Mouse (Mus musculus): ENCODE data around the gene Cabp1. TPM values are rescaled to one million over a fixed set of nuclear protein-coding genes. Genes with fewer than 3 reads are reported as not detected.

The Cabp1 gene
- polyA plus RNA-seq, 1 experiment from 2014 or later: 0.34 TPM

GRCm38 (mm10) chr5:115120978-115121377 lies 73.2 kb downstream of the Cabp1 start:
- Histone ChIP-seq H3K27me3 (replicated peaks) (no peaks in the 10 kb centered on the region), H3K4me2 (no peak overlapping the region), H3K4me3 (no peak overlapping the region), H3K9me3 (replicated peaks) (0 out of 2 replicates have a peak, but pooled peaks cover 4% of the 10 kb centered on the region), H3K27ac (ENCODE audit: poor library complexity, severe bottlenecking) (no peak overlapping the region), H3K36me3 (peaks cover 36% of the 10 kb centered on the region), H3K9ac (no peak overlapping the region), H3K4me1 (replicated peaks) (peaks cover 10% of the 10 kb centered on the region)
- 81% methylated on average over 5 of the region's 5 CpGs for WGBS
- no peak for ATAC-seq (ENCODE audit: insufficient number of reproducible peaks, low FRiP score)

DNA sequence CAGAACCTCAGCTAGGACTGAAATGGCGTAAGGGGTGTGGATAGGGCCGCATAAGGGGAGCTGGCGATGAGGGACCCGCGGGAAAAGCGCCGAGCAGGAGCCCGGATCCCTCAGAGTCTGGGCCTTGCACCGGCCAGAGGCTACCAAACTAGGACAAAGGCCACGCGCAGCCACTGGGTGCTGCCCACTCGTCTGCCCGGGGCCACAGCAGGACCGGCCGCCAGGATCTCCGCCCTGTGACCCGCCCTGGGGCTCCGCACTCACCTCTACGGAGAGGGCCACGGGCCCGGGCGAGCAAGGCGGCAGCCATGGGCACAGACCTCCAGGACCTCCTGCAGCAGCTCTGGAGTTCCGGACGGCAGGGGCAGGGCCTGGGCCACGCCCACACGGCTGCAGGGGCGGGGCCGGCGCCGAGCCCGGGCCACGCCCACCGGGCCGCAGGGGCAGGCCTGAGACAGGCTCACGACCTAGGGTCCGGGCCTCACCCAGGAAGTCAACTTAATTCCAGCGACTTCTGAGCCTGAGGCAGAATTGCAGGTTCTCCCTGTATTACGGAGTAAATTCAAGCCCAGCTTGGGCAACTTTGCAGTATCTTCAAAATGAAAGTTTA lies 75.1 kb downstream of the Cabp1 start, which contains the start of gene Acads:
TSS of gene Acads (minus strand) at position 386 of the 610 bp plus-strand sequence.
- Histone ChIP-seq H3K4me2 (peak within 1 kb of the TSS; percentile 77), H3K36me3 (peaks cover 47% of the 10 kb centered on the region), H3K9ac (peak within 1 kb of the TSS; percentile 88), H3K27me3 (replicated peaks) (no peaks in the 10 kb centered on the region), H3K27ac (ENCODE audit: poor library complexity, severe bottlenecking) (peak within 1 kb of the TSS; percentile 44), H3K4me1 (replicated peaks) (peaks cover 3% of the 10 kb centered on the region; the same call in 1 of the 2 replicates), H3K9me3 (replicated peaks) (0 out of 2 replicates have a peak, but pooled peaks cover 4% of the 10 kb centered on the region), H3K4me3 (peak within 1 kb of the TSS; percentile 73)
- under 1% methylated on average over 39 of the region's 39 CpGs for WGBS
- ATAC-seq (ENCODE audit: insufficient number of reproducible peaks, low FRiP score): peak; percentile 95

Other genes with a start within 250 kb of the Cabp1 start
- gene Hnf1a, start 223.3 kb downstream of the Cabp1 start, polyA plus RNA-seq (2016; fragmentation: Nextera tagmentation; extraction: Ambion mirVana): 0.05 and 0.19 TPM in 2 replicates
- gene Sppl3, start 183.2 kb downstream of the Cabp1 start, polyA plus RNA-seq (2016; fragmentation: Nextera tagmentation; extraction: Ambion mirVana): 18.2 and 18.9 TPM in 2 replicates
- 14.1 and 15.7 TPM in 2 replicates for gene Gm10401, start 96.1 kb downstream of the Cabp1 start, polyA plus RNA-seq (2016; fragmentation: Nextera tagmentation; extraction: Ambion mirVana)
- 114 and 123 TPM in 2 replicates for gene Acads, start 75.0 kb downstream of the Cabp1 start, polyA plus RNA-seq (2016; fragmentation: Nextera tagmentation; extraction: Ambion mirVana)
- gene Unc119b, start 59.4 kb downstream of the Cabp1 start, polyA plus RNA-seq (2016; fragmentation: Nextera tagmentation; extraction: Ambion mirVana): 22.8 and 23.2 TPM in 2 replicates
- 103 and 105 TPM in 2 replicates for gene Mlec, start 36.2 kb downstream of the Cabp1 start, polyA plus RNA-seq (2016; fragmentation: Nextera tagmentation; extraction: Ambion mirVana)
- 63.2 and 68.6 TPM in 2 replicates for gene Pop5, start 41.5 kb upstream of the Cabp1 start, polyA plus RNA-seq (2016; fragmentation: Nextera tagmentation; extraction: Ambion mirVana)
- 152 and 175 TPM in 2 replicates for gene Rnf10, start 78.5 kb upstream of the Cabp1 start, polyA plus RNA-seq (2016; fragmentation: Nextera tagmentation; extraction: Ambion mirVana)
- 76.0 and 79.9 TPM in 2 replicates for gene Coq5, start 85.3 kb upstream of the Cabp1 start, polyA plus RNA-seq (2016; fragmentation: Nextera tagmentation; extraction: Ambion mirVana)
- 1,319 and 1,320 TPM in 2 replicates for gene Dynll1, start 106.6 kb upstream of the Cabp1 start, polyA plus RNA-seq (2016; fragmentation: Nextera tagmentation; extraction: Ambion mirVana)
- 147 and 160 TPM in 2 replicates for gene Srsf9, start 132.8 kb upstream of the Cabp1 start, polyA plus RNA-seq (2016; fragmentation: Nextera tagmentation; extraction: Ambion mirVana)
- 24.2 and 26.1 TPM in 2 replicates for gene Gatc, start 146.8 kb upstream of the Cabp1 start, polyA plus RNA-seq (2016; fragmentation: Nextera tagmentation; extraction: Ambion mirVana)
- 38.1 and 38.8 TPM in 2 replicates for gene Triap1, start 146.8 kb upstream of the Cabp1 start, polyA plus RNA-seq (2016; fragmentation: Nextera tagmentation; extraction: Ambion mirVana)
- gene Cox6a1, start 154.6 kb upstream of the Cabp1 start, polyA plus RNA-seq (2016; fragmentation: Nextera tagmentation; extraction: Ambion mirVana): 1,284 and 1,325 TPM in 2 replicates
- 6.7 and 6.8 TPM in 2 replicates for gene Msi1, start 235.2 kb upstream of the Cabp1 start, polyA plus RNA-seq (2016; fragmentation: Nextera tagmentation; extraction: Ambion mirVana)

Data from heart, embryonic 12.5 days (tissue).